Mouse (Mus musculus) midbrain, embryonic 12.5 days (tissue): ENCODE measurements around the gene Ano10. TPM values are rescaled to one million over a fixed set of nuclear protein-coding genes. Genes with fewer than 3 reads are reported as not detected.

Source experiments
- ATAC-seq: fragments of 200-750 bp; cut with Nextera tagmentation; 2 replicates; pipeline ENCODE4 v1.8.0; 2017; ENCODE audit warnings: low read depth, moderate TSS enrichment, moderate library complexity; ENCODE audit not compliant: low FRiP score
- H3K27ac ChIP-seq: fragments of 300-500 bp; sonication (generic); replicated peaks from 2 replicates; pipeline ENCODE4 v1.5.1; 2016; ENCODE audit warnings: mild to moderate bottlenecking
- H3K27me3 ChIP-seq: fragments of 300-500 bp; sonication (generic); 2 replicates; pipeline ENCODE4 v1.6.1; 2016; ENCODE audit warnings: mild to moderate bottlenecking
- H3K36me3 ChIP-seq: fragments of 300-500 bp; sonication (generic); 2 replicates; pipeline ENCODE4 v1.6.1; 2016
- H3K4me1 ChIP-seq: fragments of 300-500 bp; sonication (generic); 2 replicates; pipeline ENCODE4 v1.6.1; 2016
- H3K4me2 ChIP-seq: fragments of 300-500 bp; sonication (generic); replicated peaks from 2 replicates; pipeline ENCODE4 v1.6.1; 2016; ENCODE audit warnings: mild to moderate bottlenecking, moderate library complexity
- H3K4me3 ChIP-seq: fragments of 300-500 bp; sonication (generic); 2 replicates; pipeline ENCODE4 v1.5.1; 2016; ENCODE audit warnings: mild to moderate bottlenecking
- H3K9ac ChIP-seq: fragments of 300-500 bp; sonication (generic); replicated peaks from 2 replicates; pipeline ENCODE4 v1.6.1; 2016; ENCODE audit warnings: mild to moderate bottlenecking, moderate library complexity
- H3K9me3 ChIP-seq: fragments of 300-500 bp; sonication (generic); 2 replicates; pipeline ENCODE4 v1.6.1; 2016; ENCODE audit warnings: mild to moderate bottlenecking
- WGBS: fragments of 180-500 bp; shearing (Covaris S2); methylation state at CpG from one replicate; pipeline ENCODE4 v1.1.7; 2016; 5-methylcytosine and 5-hydroxymethylcytosine counted together
- polyA plus RNA-seq: library from polyadenylated mRNA; unstranded; fragments of >200 nt; fragmentation: Nextera tagmentation; extraction: Ambion mirVana; gene quantifications from 2 replicates; pipeline ENCODE4 v1.2.1, GENCODE M21; 2016

Gene Ano10
- polyA plus RNA-seq, 1 experiment from 2014 or later, result 44.7 TPM

DNA sequence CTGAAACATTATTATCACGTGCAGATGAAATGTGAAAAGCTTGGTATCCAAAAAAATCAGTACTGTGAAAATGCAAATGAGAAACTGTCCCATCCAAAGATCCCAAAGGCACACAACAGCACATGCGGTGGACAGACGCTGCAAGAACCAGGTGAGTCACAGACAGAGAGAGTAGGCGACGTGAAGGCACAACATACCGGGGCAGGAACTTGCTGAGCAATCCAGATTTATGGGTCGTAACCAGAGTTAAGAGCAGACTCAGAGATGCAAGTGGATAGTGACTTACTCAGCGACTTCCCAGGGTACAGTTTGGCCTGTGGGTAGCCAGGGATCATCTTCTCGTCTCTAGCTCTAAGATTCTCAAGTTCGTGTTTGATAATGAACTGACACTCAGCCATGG, 23.3 kb downstream of the Ano10 start:
- 89% methylated on average over 10 of the region's 10 CpGs for WGBS
- no peak overlapping the region for H3K27ac ChIP-seq
- H3K27me3 ChIP-seq, result no peaks in the 10 kb centered on the region
- H3K9ac ChIP-seq, result no peak overlapping the region
- no peak overlapping the region for H3K4me2 ChIP-seq
- no peak overlapping the region for H3K4me3 ChIP-seq
- H3K36me3 ChIP-seq, result peaks cover 28% of the 10 kb centered on the region
- no peaks in the 10 kb centered on the region for H3K4me1 ChIP-seq
- no peaks in the 10 kb centered on the region for H3K9me3 ChIP-seq
- no peak for ATAC-seq

- Histone ChIP-seq H3K9me3 (no peaks in the 10 kb centered on the region), H3K4me3 (no peak overlapping the region), H3K27ac (no peak overlapping the region), H3K36me3 (peaks cover 26% of the 10 kb centered on the region), H3K27me3 (no peaks in the 10 kb centered on the region), H3K4me1 (no peaks in the 10 kb centered on the region), H3K9ac (no peak overlapping the region), H3K4me2 (no peak overlapping the region)
- 89% methylated on average over 3 of the region's 3 CpGs for WGBS
- ATAC-seq, result no peak
Observed at GRCm38 (mm10) chr9:122269256-122270041, 24.8 kb downstream of the Ano10 start.

GRCm38 (mm10) chr9:122265526-122266210, 28.6 kb downstream of the Ano10 start:
- WGBS, result 79% methylated on average over 10 of the region's 10 CpGs
- no peak for ATAC-seq
- Histone ChIP-seq H3K27me3 (no peaks in the 10 kb centered on the region), H3K36me3 (peaks cover 33% of the 10 kb centered on the region), H3K27ac (no peak overlapping the region), H3K4me1 (no peaks in the 10 kb centered on the region), H3K9me3 (no peaks in the 10 kb centered on the region), H3K9ac (no peak overlapping the region), H3K4me3 (no peak overlapping the region), H3K4me2 (no peak overlapping the region)

DNA sequence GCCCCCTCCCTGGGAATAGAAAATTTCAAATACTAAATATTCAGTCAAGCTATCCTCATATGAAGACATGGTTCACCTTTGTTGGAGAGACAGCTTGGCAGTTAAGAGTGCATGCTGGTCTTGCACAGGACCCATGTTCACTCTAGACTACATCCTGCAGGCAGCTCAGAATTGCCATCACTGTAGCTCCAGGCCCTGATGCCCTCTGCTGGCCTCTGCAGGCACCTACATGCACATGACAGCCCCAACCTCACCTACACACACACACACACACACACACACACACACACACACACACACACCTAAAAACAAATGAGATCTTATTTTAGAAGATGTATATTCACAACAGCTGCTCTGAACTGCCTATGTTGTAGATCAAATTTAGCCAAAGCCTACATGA, 31.1 kb downstream of the Ano10 start:
- H3K27ac ChIP-seq, result no peak overlapping the region
- H3K9ac ChIP-seq, result no peak overlapping the region
- peaks cover 50% of the 10 kb centered on the region for H3K36me3 ChIP-seq
- H3K9me3 ChIP-seq, result no peaks in the 10 kb centered on the region
- no peak for ATAC-seq
- no peaks in the 10 kb centered on the region for H3K27me3 ChIP-seq
- H3K4me2 ChIP-seq, result no peak overlapping the region
- H3K4me1 ChIP-seq, result no peaks in the 10 kb centered on the region
- H3K4me3 ChIP-seq, result no peak overlapping the region

DNA sequence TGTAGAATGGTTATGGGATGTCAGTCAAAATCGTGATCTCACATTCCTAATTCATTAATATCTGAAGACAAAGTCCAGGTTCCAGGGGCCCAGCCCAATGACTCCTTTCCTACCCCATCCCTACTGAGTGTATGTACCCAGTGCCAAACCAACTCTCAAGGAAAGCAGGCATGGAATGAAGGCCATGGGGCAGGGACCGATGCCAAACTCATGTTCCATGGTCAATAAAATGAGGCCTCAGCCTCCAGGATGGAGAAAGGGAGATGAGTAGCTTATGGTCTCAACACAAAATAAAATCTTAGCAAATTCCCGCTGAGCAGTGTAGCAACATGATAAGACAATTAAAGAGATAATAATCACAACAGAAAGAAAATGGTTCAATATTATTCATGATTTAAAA, 39.8 kb downstream of the Ano10 start:
- no peak overlapping the region for H3K27ac ChIP-seq
- no peak overlapping the region for H3K4me3 ChIP-seq
- no peak overlapping the region for H3K4me2 ChIP-seq
- H3K9ac ChIP-seq, result no peak overlapping the region
- H3K27me3 ChIP-seq, result no peaks in the 10 kb centered on the region
- WGBS, result 94% methylated on average over 3 of the region's 3 CpGs
- no peaks in the 10 kb centered on the region for H3K9me3 ChIP-seq
- no peaks in the 10 kb centered on the region for H3K4me1 ChIP-seq
- no peak for ATAC-seq
- H3K36me3 ChIP-seq, result peaks cover 72% of the 10 kb centered on the region

GRCm38 (mm10) chr9:122252113-122252512, 42.1 kb downstream of the Ano10 start:
- H3K4me2 ChIP-seq, result no peak overlapping the region
- H3K36me3 ChIP-seq, result peaks cover 56% of the 10 kb centered on the region
- H3K4me1 ChIP-seq, result no peaks in the 10 kb centered on the region
- H3K27me3 ChIP-seq, result no peaks in the 10 kb centered on the region
- no peak overlapping the region for H3K27ac ChIP-seq
- no peak overlapping the region for H3K4me3 ChIP-seq
- no peak overlapping the region for H3K9ac ChIP-seq
- WGBS, result 70% methylated on average over 1 of the region's 1 CpGs
- no peak for ATAC-seq
- H3K9me3 ChIP-seq, result no peaks in the 10 kb centered on the region

DNA sequence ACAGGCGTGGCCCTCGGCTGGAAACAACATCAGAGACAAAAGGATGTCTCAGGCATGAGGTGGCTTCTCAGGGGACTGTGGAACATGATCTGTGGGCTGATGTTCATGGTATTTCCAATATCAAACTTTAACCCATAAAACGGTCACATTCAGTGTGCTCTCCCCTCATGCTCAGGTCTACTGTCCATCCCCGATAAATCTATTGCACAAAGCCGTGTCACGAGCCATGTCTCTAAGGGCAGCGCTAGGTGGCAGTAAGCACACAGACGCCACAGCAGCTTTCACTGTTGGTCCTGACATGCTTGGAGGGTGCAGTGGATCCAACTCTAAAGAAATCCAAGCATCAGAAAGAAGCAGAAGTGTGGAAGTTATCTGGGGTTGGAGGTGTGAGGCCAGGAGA, 46.1 kb downstream of the Ano10 start:
- Histone ChIP-seq H3K36me3 (peaks cover 43% of the 10 kb centered on the region), H3K4me1 (0 out of 2 replicates have a peak, but pooled peaks cover 3% of the 10 kb centered on the region), H3K27me3 (no peaks in the 10 kb centered on the region), H3K9me3 (no peaks in the 10 kb centered on the region), H3K27ac (no peak overlapping the region), H3K9ac (no peak overlapping the region), H3K4me2 (no peak overlapping the region), H3K4me3 (no peak overlapping the region)
- 0 out of 2 replicates have a peak, but pooled peaks have one; percentile 4 for ATAC-seq
- 34% methylated on average over 8 of the region's 8 CpGs for WGBS

DNA sequence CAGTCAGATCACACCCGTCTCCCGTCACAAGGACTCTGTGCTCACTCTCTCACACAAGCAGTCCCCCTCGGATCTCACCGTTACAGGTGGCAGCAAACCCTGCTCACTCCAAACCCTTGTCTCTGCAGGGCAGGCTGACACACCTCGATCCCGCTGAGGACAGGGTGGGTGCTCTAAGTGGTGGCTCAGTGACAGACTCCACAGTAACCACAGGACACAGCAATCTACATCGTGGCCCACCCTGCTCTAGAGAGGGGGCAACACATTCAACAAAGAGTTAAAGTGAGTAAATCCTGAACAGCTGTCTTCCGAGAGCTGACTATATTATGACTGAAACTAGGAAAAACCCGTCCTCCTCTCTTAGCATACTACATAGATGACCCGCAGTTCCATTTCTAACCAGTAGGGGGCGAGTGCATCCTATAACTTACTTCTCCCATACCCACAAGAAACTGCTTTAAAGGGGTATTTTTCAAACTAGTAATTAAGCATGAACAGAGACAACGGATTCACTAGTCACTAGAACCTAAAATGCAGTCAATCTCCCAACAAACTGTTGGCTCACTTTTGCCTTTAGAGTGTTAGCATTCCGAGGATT, 46.7 kb downstream of the Ano10 start:
- WGBS, result 47% methylated on average over 13 of the region's 13 CpGs
- H3K4me2 ChIP-seq, result no peak overlapping the region
- H3K9me3 ChIP-seq, result no peaks in the 10 kb centered on the region
- H3K27ac ChIP-seq, result no peak overlapping the region
- 0 out of 2 replicates have a peak, but pooled peaks cover 3% of the 10 kb centered on the region for H3K4me1 ChIP-seq
- H3K36me3 ChIP-seq, result peaks cover 38% of the 10 kb centered on the region
- no peak overlapping the region for H3K9ac ChIP-seq
- H3K27me3 ChIP-seq, result 0 out of 2 replicates have a peak, but pooled peaks cover 4% of the 10 kb centered on the region
- no peak overlapping the region for H3K4me3 ChIP-seq
- ATAC-seq, result peak; percentile 69

DNA sequence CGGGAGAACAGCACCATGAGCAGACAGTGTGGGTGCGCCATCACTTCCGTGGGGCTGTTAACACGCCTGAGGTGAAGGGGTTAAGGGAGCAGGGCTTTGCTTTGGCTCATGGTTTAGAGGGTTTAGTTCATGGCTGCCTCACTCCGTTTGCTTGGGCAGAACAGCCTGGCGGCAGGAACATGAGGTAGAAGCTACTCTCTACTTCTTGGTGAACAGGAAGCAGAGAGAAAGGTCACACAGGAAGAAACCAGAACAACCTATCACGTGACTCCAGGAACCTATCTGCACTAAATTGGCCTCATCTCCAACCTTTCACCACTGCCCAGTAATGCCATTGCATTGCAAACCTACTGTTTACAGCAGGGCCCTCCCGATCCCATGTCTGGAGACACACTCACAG, 48.3 kb downstream of the Ano10 start:
- peaks cover 12% of the 10 kb centered on the region; the same call in 1 of the 2 replicates for H3K27me3 ChIP-seq
- no peak for ATAC-seq
- 91% methylated on average over 8 of the region's 8 CpGs for WGBS
- no peak overlapping the region for H3K9ac ChIP-seq
- no peak overlapping the region for H3K4me2 ChIP-seq
- peaks cover 22% of the 10 kb centered on the region for H3K36me3 ChIP-seq
- no peaks in the 10 kb centered on the region for H3K9me3 ChIP-seq
- peaks cover 7% of the 10 kb centered on the region for H3K4me1 ChIP-seq
- H3K4me3 ChIP-seq, result no peak overlapping the region
- H3K27ac ChIP-seq, result no peak overlapping the region

- H3K4me2 ChIP-seq, result no peak overlapping the region
- 62% methylated on average over 4 of the region's 4 CpGs for WGBS
- peaks cover 18% of the 10 kb centered on the region for H3K36me3 ChIP-seq
- H3K9me3 ChIP-seq, result no peaks in the 10 kb centered on the region
- peaks cover 12% of the 10 kb centered on the region; the same call in 1 of the 2 replicates for H3K27me3 ChIP-seq
- H3K4me3 ChIP-seq, result no peak overlapping the region
- ATAC-seq, result no peak
- peaks cover 11% of the 10 kb centered on the region for H3K4me1 ChIP-seq
- no peak overlapping the region for H3K27ac ChIP-seq
- no peak overlapping the region for H3K9ac ChIP-seq
Observed at GRCm38 (mm10) chr9:122245471-122245870, 48.8 kb downstream of the Ano10 start.

- no peaks in the 10 kb centered on the region for H3K9me3 ChIP-seq
- H3K4me2 ChIP-seq, result no peak overlapping the region
- H3K9ac ChIP-seq, result no peak overlapping the region
- H3K4me1 ChIP-seq, result peaks cover 12% of the 10 kb centered on the region
- ATAC-seq, result no peak
- peaks cover 11% of the 10 kb centered on the region for H3K36me3 ChIP-seq
- H3K27ac ChIP-seq, result no peak overlapping the region
- no peak overlapping the region for H3K4me3 ChIP-seq
- WGBS, result 45% methylated on average over 2 of the region's 2 CpGs
- H3K27me3 ChIP-seq, result peaks cover 12% of the 10 kb centered on the region; the same call in 1 of the 2 replicates
Observed at GRCm38 (mm10) chr9:122244800-122245165, 49.4 kb downstream of the Ano10 start.
